Mouse (Mus musculus) liver, embryonic 16.5 days (tissue): ENCODE results near the gene Rab6a. TPM values are rescaled to one million over a fixed set of nuclear protein-coding genes. Genes with fewer than 3 reads are reported as not detected.
A peak's percentile ranks its signal among the peaks of the same experiment; 100 is the strongest.

Experiments
- ATAC-seq: fragments of 200-750 bp; cut with Nextera tagmentation; 2 replicates; pipeline ENCODE4 v1.8.0; 2017; ENCODE audit warnings: low read depth, mild to moderate bottlenecking, moderate number of reproducible peaks, moderate library complexity
- H3K27ac ChIP-seq: fragments of 300-500 bp; sonication (generic); 2 replicates; pipeline ENCODE4 v1.5.1; 2014; ENCODE audit warnings: mild to moderate bottlenecking, low read length
- H3K27me3 ChIP-seq: fragments of 300-500 bp; sonication (generic); 2 replicates; pipeline ENCODE4 v1.6.1; 2014; ENCODE audit warnings: low read depth, low read length, mixed read lengths; ENCODE audit not compliant: control insufficient read depth, insufficient read depth
- H3K36me3 ChIP-seq: fragments of 300-500 bp; sonication (generic); 2 replicates; pipeline ENCODE4 v1.6.1; 2014; ENCODE audit warnings: mild to moderate bottlenecking; ENCODE audit not compliant: control insufficient read depth, insufficient read depth
- H3K4me1 ChIP-seq: fragments of 300-500 bp; sonication (generic); 2 replicates; pipeline ENCODE4 v1.6.1; 2014; ENCODE audit warnings: low read depth, low read length, mixed read lengths; ENCODE audit not compliant: control insufficient read depth
- H3K4me2 ChIP-seq: fragments of 300-500 bp; sonication (generic); 2 replicates; pipeline ENCODE4 v1.6.1; 2014; ENCODE audit warnings: low read depth, low read length, mixed read lengths
- H3K4me3 ChIP-seq: fragments of 300-500 bp; sonication (generic); 2 replicates; pipeline ENCODE4 v1.5.1; 2014; ENCODE audit warnings: low read depth, mild to moderate bottlenecking, low read length
- H3K9ac ChIP-seq: fragments of 300-500 bp; sonication (generic); 2 replicates; pipeline ENCODE4 v1.6.1; 2014; ENCODE audit warnings: low read depth, low read length
- H3K9me3 ChIP-seq: fragments of 300-500 bp; sonication (generic); replicated peaks from 2 replicates; pipeline ENCODE4 v1.6.1; 2016; ENCODE audit warnings: low read length; ENCODE audit not compliant: control insufficient read depth
- WGBS: fragments of 180-500 bp; shearing (Covaris S2); extraction: QIAGEN DNeasy Blood & Tissue Kit; methylation state at CpG from one replicate; pipeline ENCODE4 v1.1.7; 2014; ENCODE audit not compliant: insufficient replicate concordance; 5-methylcytosine and 5-hydroxymethylcytosine counted together
- polyA plus RNA-seq: library from polyadenylated mRNA; unstranded; fragments of >200 nt; fragmentation: Nextera tagmentation; extraction: Ambion mirVana; gene quantifications from 2 replicates; pipeline ENCODE4 v1.2.1, GENCODE M21; 2015

Gene Rab6a
- polyA plus RNA-seq, 1 experiment from 2014 or later, result 30.8 TPM

DNA sequence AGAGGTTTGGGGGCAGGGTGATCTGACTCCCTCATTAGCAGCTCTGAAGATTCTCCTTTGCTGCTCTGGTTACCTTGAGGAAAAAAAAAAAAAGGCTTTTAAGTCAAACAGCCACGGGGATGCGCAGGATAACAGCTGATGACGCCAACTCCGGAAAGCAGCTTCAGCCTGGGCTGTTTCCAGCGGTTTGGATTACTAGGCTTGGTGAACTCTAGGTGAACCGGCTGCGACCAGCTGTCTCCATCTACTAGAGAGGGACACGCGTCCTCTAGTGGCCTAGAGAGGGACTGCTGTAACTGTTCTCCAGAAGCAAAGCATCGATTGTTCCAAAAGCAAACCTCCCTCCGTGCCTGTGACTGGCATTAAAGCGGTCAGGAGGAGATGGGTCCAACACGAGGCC, 56.0 kb downstream of the Rab6a start:
- WGBS, result 3% methylated on average over 13 of the region's 13 CpGs

GRCm38 (mm10) chr7:100663729-100664304, 56.6 kb downstream of the Rab6a start:
- 60% methylated on average over 11 of the region's 11 CpGs for WGBS
- H3K9me3 ChIP-seq, result no peaks in the 10 kb centered on the region
- H3K36me3 ChIP-seq, result no peaks in the 10 kb centered on the region
- H3K4me1 ChIP-seq, result peaks cover 5% of the 10 kb centered on the region
- no peak overlapping the region for H3K4me2 ChIP-seq
- no peak overlapping the region for H3K27ac ChIP-seq
- no peak for ATAC-seq
- no peak overlapping the region for H3K4me3 ChIP-seq
- H3K27me3 ChIP-seq, result peaks cover 13% of the 10 kb centered on the region
- H3K9ac ChIP-seq, result no peak overlapping the region

More for the DNA sequence above, 56.0 kb downstream of the Rab6a start:
- Histone ChIP-seq H3K27ac (no peak overlapping the region), H3K4me2 (no peak overlapping the region), H3K9ac (no peak overlapping the region), H3K9me3 (no peaks in the 10 kb centered on the region), H3K4me1 (peaks cover 5% of the 10 kb centered on the region), H3K4me3 (no peak overlapping the region), H3K27me3 (peaks cover 13% of the 10 kb centered on the region), H3K36me3 (no peaks in the 10 kb centered on the region)
- peak; percentile 70 for ATAC-seq

DNA sequence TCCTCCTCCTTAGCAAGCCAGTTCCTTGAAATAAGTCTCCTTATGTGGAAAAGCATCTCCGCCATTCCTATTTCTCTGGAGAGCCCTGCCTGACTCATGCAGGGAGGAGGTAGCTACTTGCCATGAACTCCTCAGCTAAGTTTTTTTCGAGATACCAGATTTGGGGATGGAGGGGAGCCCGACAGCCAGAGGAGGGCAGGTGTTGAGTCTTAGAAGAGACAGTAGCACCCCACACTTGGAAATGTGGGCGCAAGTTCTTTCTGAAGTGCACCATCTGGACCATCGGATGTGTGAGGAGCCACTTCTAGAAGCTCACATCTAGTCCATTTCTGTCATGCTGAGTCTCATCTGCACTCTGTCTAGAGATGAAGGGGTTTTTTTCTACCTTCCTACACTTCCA, 63.4 kb downstream of the Rab6a start:
- 71% methylated on average over 5 of the region's 5 CpGs for WGBS
- peaks cover 9% of the 10 kb centered on the region for H3K27me3 ChIP-seq

DNA sequence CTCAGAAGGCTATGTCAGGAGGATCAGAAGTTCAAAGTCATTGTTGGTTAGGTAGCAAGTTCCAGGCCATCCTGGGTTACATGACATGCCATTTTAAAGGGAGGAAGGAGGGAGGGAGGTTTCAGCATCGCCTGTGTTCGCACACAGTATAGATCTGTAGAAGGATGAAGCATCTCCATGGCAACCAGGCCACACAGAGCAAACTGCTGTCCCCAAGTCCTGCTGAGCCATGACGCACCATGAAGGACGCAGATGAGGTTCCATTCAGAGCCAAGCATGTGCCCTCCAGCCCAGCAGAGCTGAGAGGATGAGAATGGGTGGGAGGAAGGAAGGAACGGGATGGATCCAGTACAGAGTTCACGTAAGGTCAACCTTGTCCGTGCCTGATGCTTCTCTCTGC, 66.2 kb downstream of the Rab6a start:
- Histone ChIP-seq H3K4me1 (no peaks in the 10 kb centered on the region), H3K36me3 (no peaks in the 10 kb centered on the region), H3K27me3 (peaks cover 6% of the 10 kb centered on the region), H3K27ac (no peak overlapping the region), H3K9me3 (no peaks in the 10 kb centered on the region), H3K4me3 (no peak overlapping the region), H3K9ac (no peak overlapping the region), H3K4me2 (no peak overlapping the region)
- no peak for ATAC-seq
- WGBS, result 60% methylated on average over 7 of the region's 7 CpGs

More for the DNA sequence above, 63.4 kb downstream of the Rab6a start:
- Histone ChIP-seq H3K4me2 (no peak overlapping the region), H3K4me3 (no peak overlapping the region), H3K27ac (no peak overlapping the region), H3K9ac (no peak overlapping the region), H3K36me3 (no peaks in the 10 kb centered on the region), H3K4me1 (no peaks in the 10 kb centered on the region), H3K9me3 (no peaks in the 10 kb centered on the region)
- ATAC-seq, result no peak

- Histone ChIP-seq H3K4me1 (no peaks in the 10 kb centered on the region), H3K4me3 (no peak overlapping the region), H3K27ac (no peak overlapping the region), H3K4me2 (no peak overlapping the region), H3K9ac (no peak overlapping the region), H3K9me3 (no peaks in the 10 kb centered on the region), H3K27me3 (peaks cover 6% of the 10 kb centered on the region), H3K36me3 (no peaks in the 10 kb centered on the region)
- ATAC-seq, result no peak
- 77% methylated on average over 2 of the region's 2 CpGs for whole genome bisulfite sequencing
These were observed 67.7 kb downstream of the Rab6a start for GRCm38 (mm10) chr7:100674941-100675340.

GRCm38 (mm10) chr7:100678052-100678451, 70.8 kb downstream of the Rab6a start:
- Histone ChIP-seq H3K27me3 (peaks cover 3% of the 10 kb centered on the region), H3K27ac (no peak overlapping the region), H3K4me3 (no peak overlapping the region), H3K4me1 (no peaks in the 10 kb centered on the region), H3K9ac (no peak overlapping the region), H3K9me3 (no peaks in the 10 kb centered on the region), H3K36me3 (no peaks in the 10 kb centered on the region), H3K4me2 (no peak overlapping the region)
- 69% methylated on average over 5 of the region's 5 CpGs for WGBS
- no peak for ATAC-seq

DNA sequence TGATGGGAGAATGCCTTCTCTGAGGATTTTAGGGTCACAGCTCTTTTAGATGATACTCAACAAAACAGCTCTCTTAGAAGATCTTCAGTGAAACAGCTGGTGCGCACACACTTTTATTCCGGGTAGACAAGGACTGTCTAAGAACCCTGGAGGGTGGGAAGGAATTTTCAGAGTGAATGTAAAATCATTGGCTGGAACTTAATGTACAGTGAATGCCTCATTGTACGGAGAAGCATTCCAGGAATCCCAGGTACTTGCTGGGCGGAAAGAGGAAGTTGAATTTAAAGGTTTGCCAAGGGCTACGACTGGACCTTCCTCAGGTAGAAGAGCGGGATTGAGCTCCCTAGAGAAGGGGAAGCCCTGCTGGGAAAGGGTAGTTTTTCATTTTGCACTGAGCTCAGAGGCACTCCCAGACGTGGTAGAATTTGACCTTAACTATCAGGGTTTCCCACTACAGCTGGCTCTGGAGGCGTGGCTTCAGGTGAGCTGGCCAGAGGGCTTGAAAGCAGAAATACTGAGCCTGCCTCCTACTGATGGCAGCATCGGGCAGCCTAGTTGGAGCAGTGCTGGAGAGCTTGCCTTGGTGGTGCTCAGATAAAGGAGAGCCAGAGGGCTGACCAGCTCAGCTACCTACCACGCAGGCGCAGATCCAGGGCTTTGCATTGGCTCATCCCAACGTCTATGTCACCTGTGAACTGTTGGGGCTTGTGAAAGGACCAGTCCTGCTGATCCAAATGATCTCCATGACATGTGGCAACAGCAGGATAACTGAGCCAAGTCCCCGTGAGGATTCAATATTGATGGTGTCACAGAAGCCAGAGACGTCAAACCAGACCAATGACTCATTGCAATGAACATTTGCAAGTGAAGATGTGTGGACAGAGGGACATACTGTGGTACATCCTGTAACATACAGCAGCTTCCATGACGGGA, 72.0 kb downstream of the Rab6a start:
- no peaks in the 10 kb centered on the region; the same call in 1 of the 2 replicates for H3K27me3 ChIP-seq
- no peak overlapping the region for H3K27ac ChIP-seq
- ATAC-seq, result no peak
- no peak overlapping the region for H3K9ac ChIP-seq
- WGBS, result 58% methylated on average over 15 of the region's 15 CpGs
- no peak overlapping the region for H3K4me3 ChIP-seq
- H3K36me3 ChIP-seq, result no peaks in the 10 kb centered on the region
- H3K4me1 ChIP-seq, result peaks cover 5% of the 10 kb centered on the region
- no peaks in the 10 kb centered on the region for H3K9me3 ChIP-seq
- H3K4me2 ChIP-seq, result no peak overlapping the region

DNA sequence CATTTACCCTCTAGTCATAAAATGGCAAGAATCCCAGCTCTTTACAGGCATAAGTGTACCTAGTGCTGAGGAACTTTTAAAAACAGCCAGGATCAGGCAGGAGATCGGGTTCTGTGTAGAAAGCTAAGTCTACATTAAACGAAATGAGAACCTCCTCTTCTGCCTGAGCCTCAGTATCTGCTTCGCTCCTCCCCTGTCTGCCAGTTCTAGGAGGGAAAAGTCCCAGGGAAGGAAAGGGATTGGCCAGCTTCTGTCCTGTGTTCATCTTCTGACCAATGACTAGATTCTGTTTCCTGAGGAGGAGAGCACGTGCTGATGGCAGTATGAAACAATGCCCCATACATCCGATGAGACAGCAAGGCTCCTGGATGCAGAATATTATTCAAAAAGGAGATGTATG, 73.9 kb downstream of the Rab6a start:
- peaks cover 16% of the 10 kb centered on the region for H3K4me1 ChIP-seq
- no peak for ATAC-seq
- no peaks in the 10 kb centered on the region for H3K36me3 ChIP-seq
- no peak overlapping the region for H3K9ac ChIP-seq
- no peak overlapping the region for H3K27ac ChIP-seq
- no peaks in the 10 kb centered on the region for H3K27me3 ChIP-seq
- H3K4me2 ChIP-seq, result no peak overlapping the region
- H3K4me3 ChIP-seq, result no peak overlapping the region
- no peaks in the 10 kb centered on the region for H3K9me3 ChIP-seq
- 45% methylated on average over 5 of the region's 5 CpGs for WGBS

DNA sequence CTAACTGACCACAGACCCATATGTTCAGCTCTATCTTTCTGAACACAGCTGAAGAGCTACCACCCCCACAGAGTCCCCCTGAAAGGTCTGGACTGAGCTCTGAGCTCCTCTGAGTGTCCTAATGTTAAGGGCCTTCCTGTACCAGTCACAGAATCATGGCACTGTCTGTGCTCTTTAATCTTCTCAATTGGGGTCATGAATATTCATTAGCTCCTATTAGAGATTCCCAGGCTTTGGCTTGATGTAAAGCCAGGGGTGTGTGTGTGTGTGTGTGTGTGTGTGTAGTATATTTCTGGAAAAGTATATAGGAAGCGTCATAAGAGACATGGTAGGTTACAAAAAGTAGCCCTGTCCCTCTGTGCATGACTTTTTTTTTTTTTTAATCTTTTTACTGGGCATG, 76.0 kb downstream of the Rab6a start:
- no peak overlapping the region; the same call in 1 of the 2 replicates for H3K27ac ChIP-seq
- 91% methylated on average over 1 of the region's 1 CpGs for WGBS
- H3K27me3 ChIP-seq, result no peaks in the 10 kb centered on the region

More for the DNA sequence above, 76.0 kb downstream of the Rab6a start:
- Histone ChIP-seq H3K36me3 (no peaks in the 10 kb centered on the region), H3K9ac (no peak overlapping the region), H3K9me3 (no peaks in the 10 kb centered on the region), H3K4me3 (no peak overlapping the region), H3K4me1 (peaks cover 16% of the 10 kb centered on the region), H3K4me2 (no peak overlapping the region)
- ATAC-seq, result no peak
